Mouse (Mus musculus) layer of hippocampus, postnatal 10 days (tissue): ENCODE measurements around the gene Parp6. TPM values are rescaled to one million over a fixed set of nuclear protein-coding genes. Genes with fewer than 3 reads are reported as not detected.

ENCODE experiments used
- DNase-seq, 2 experiments: peaks; one replicate each; pipeline ENCODE4 v3.0.0; 2021; ENCODE audit warnings: low spot score in 2 of 2
- long read RNA-seq: library from polyadenylated mRNA; stranded (forward); transcript quantifications from one replicate; pipeline ENCODE4 v2.0.0, GENCODE M21; 2023
- total RNA-seq, 2 experiments: library from RNA; stranded (reverse); gene quantifications; 2 replicates each; pipeline ENCODE4 v1.2.3; 2021

Parp6 gene
- 100 to 1,000 TPM; 177 to 180 TPM for total RNA-seq
- long read RNA-seq, transcript Parp6-201 (24 exons, 2,709 nt): major isoform, 60 of 180 reads
- long read RNA-seq, transcript Parp6-202 (24 exons, 2,631 nt): minor isoform, 30 of 180 reads
- long read RNA-seq, partial matches to known transcripts: 18 of 180 reads
- long read RNA-seq, other reads (novel, unspliced or antisense): 72 of 180 reads

DNA sequence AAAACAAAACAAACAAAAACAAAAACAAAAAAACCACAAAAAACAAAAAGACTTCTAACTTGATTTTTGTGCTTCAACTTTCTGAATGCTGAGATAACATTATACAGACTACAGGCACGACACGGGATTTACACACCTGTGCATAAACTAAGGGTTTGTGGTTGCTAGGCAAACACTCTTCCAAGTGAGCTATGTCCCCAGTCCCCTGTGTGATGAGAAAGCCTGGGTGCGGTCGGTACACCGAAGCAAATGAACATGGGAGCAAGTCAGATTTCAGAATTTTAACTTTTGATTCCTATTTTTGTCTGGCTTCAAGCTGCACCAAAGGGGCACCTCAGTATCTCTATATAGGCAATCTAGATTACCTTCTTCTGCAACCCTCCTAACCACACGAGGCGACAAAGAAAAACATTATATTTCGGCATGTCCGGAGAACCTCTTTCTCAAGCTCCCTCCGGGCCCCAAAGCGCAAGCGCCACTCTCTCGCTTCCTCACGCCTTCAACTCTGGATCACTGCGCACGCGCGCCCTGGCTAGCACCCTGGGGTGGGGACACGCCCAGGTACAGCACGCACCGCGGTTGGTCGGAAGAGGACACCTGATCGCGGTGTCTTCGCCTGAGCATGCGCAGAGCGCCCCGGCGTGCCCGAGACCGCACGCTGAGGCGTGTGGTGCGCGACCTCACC, at the start of gene Parp6:
TSS of gene Parp6 (plus strand) at position 663 of the 685 bp plus-strand sequence.
- peak; percentile 99 to 100 for DNase-seq

DNA sequence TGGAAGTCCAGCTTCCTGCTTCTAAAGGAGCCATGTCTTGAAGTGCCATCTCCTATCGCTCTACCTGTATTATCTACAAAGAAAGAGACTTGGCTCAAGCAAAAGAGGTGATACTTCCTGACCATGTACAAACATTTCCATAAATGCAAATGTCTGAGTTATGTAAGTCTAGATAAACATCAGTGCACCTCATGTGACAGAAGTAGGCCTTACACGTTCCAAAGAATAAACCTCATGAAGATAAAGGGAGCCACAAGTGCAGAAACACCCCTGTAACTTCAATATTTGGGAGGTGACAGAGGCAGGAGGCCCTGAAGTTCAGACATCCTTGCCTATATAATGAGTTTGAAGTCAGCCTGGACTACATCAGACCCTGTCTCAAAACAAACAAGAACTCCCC, 45.2 kb upstream of the Parp6 start:
- DNase-seq: no peak

DNA sequence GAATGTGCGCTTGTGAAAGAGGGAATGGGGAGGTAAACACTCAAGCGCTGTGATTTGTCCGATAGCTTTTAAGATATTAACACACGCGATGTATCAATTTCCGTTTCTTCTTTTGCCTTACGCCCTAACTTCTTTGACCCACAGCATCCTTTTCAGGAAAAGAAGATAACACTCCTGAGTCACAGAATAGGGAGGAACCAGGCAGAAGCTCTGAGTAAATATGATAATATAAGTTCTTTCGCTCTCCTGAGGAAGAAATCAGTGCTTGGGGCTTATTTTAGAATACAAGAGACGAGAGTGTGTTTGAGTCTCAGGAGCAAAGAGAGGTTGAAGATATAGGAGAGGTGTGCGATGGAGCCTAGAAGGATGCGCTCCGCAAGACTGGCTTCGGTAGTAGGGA, 39.7 kb upstream of the Parp6 start:
- DNase-seq: no peak

DNA sequence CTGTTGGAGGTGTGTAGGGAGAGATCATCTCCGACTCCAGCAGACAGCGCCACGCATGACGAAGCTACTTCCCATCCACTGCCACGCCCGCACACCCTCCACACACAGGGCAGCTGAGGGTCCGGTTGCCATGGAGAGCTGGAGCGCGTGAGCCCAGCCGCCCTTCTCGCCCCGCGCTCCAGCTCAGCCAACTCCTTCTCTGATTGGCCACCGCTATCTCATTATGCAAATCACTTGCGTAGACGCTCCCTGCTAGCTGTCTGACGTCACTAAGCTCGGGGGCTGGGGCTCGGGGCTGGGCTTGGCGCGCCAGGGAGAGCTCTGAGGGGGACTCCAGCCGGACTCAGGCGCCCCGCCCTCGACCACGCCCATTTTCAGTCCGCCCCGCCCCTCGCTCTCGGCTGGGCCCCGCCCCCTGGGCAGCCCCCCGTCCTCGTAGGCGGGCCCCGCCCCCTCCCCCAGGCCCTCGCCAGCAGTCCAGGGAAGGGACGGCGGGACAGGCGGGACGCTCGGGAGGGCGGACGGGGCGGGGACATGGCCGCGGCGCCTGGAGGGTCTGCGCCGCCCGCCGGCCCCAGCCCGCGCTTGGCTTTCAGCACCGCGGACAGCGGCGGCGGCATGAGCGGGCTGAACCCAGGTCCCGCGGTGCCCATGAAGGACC, 39.1 kb upstream of the Parp6 start, which contains the start of gene Celf6:
TSS of gene Celf6 (plus strand) at position 74 of the 661 bp plus-strand sequence.
- peak; percentile 93 to 96 for DNase-seq

DNA sequence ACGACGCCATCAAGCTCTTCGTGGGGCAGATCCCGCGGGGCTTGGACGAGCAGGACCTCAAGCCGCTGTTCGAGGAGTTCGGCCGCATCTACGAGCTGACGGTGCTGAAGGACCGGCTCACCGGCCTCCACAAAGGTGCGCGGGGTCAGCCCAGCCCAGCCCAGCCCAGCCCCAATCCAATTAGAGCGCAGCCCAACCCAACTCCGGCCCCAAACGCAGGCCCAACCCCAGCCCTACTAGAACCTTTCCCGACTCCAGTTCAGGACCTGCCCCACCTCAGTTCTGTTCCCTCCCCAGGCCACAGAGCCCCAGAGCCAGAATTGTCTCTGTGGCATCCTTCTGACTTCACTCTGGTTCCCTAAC, 38.6 kb upstream of the Parp6 start:
- DNase-seq: no peak

DNA sequence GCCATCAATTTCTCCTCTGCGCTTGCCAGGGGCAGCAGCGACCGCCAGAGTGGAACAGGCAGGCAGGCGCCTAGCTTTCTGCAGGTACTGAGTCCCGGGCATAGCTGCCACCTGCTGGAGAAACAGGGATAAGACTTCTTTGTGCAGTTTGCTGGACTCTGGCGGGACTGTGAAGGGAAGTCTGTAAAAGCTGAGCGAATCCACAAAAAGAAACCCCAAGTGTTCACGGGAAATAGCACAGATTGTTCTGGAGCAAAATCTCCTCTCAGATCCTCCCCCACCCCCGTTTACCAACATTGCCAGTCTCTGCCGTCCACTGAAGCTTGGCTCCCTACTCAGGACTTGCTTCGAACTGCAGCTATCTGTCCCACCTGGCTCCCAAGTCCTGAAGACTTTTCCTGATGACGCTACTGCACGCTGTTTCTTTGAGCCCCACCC, 32.2 kb upstream of the Parp6 start:
- DNase-seq: peak; percentile 78 to 86

DNA sequence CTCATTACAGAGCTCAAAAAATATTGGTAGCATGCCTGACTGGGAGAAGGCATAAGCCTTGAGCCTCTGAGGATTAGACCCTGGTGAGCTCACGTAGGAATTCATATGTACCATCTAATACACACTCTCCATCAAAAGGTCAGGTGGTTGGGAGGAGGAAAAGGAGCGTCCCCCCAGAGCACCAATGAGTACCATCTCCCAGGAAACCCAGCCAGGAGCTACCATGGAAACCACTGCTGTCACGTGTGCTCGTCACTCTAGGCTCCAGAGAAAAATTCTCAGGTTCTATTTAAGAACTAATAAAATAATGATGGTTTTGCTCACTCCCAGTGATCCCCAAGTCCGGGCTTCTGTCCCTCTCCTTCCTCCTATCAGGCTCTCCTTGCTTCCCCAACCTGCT, 28.8 kb upstream of the Parp6 start:
- DNase-seq: peak; percentile 35 to 53

DNA sequence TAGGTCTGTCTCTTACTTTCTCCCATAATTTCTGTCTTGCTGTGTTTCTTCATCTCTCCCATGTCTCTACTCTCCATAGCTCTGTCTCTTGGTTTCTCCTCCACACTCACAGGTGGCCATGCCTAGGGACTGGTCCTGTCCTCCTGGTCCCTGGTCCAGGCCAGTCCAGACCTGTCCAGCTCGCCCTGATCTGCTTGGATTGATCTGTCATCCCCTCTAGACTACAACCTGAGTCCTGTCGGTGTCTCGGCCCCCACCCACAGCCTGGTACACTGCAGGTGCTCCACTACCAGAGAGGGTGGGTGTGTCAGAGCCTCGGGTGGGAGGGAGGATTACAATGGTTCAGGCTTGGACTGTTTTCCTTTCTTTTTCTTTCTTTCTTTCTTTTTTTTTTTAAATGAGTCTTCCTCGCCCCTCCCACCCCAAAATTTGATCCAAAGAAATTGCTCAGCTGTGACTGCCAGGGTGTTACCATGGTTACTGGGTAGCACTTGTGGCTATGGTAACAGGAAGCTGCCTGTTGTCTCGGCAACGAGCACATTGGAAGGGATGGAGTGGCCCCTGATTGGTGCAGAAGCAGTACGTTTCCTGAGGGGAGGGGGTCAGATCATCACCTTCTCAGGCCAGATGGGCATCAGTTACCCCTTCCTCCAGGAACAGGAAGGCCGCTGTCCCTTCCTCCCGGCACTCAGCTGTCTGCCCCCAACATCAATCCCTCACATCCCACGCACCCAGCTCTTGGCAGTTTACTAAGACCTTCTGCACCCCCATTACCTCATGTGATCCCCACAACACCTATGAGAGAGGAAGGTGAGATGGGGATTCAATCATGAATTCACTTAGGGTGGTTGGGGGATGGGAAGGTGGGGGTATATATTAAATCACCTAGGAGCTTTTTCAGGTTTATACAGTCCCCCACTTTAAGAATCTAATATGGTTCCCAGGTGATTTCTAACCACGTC, 28.1 kb upstream of the Parp6 start:
- peak; percentile 56 to 66 for DNase-seq

DNA sequence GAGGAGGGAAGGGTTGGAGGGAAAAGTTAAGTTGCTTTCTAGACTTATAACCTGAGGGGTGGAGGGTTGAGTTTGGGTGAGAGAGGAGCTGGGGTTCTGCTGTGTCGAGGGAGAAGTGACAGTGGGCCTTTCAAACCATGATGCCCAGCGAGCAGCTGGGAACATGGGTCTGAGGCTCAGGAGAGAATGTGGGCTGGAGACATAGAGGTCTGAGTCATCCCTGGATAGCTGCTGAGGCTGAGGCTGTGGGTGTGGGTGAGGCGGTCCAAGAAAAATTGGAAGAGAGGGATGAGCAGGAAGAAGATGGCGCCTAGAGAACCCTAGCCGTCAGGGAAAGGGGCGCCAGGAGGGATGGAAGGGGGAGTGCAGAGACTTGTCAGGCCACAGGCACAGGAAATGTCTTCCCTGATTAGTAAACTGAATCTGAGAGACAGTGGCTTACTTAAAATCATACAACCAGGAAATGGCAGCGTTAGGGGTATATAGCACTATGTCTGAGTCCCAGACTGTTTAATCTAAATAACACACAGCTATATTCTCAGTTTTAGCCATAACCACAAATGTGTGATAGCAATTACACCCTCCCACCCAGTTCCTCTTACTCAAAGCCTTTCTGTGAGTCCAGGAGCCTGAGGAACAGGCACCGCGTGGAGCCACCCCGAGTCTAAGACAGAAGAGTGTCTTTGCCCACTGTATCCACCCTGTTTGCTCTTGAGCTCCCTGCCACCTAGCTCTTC, 27.2 kb upstream of the Parp6 start:
- DNase-seq: no peak

DNA sequence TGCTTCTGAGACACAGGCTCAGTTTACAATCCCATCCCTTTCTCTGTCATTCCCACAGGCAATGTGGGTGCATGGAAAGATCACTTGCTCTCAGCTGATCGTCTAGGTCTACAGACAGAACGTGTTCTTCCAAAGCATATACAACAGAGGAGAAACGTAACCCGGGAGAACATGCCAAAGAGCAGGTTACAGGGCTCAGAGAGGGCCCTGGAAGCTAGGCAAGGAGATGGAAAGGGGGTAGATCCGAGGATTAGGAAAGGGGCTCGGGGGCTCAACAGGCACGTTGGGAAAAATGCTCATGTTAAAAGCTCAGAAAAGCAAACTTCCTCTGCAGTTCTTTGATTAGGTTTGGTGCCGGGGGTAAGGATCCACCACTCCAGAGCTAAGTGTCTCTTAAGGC, 15.4 kb upstream of the Parp6 start:
- DNase-seq: no peak

DNA sequence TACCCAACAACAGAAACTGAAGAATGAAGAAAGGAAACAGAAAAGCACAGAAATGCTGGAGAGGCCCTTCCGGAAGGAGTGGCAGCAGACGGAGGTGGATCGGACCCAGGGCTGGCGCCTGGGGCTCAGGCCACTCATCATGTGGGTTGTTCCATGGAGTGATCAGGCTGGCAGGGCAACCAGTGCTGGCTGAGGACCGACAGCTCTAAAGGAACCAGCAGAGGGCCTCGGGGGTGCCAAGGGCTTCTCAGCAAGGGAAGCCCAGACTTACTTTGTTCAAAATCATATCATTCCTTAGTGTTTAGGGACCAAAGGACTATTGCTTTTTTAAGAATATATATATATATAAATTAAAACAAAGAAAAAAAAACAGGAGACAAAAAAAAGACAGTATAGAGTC, 11.1 kb upstream of the Parp6 start:
- DNase-seq: no peak

DNA sequence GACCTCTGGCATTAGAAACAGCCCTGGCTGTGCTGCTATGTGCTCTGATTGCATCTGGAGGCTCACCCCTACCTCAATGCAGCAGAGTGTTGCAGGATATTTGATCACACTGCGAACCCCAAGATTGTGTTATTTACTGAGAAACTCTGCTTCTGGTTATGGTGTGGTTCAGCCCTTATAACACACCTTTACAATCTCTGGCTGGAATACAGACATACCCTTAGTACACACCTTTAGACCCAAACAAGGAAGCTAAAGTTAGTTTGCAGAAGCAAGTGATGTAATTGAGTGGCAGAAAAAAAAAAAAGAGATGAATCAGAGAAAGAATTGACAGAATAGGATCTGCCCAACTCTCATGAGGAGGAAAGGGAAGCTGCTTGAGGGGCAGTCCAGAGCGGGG, 6.1 kb upstream of the Parp6 start:
- no peak for DNase-seq

DNA sequence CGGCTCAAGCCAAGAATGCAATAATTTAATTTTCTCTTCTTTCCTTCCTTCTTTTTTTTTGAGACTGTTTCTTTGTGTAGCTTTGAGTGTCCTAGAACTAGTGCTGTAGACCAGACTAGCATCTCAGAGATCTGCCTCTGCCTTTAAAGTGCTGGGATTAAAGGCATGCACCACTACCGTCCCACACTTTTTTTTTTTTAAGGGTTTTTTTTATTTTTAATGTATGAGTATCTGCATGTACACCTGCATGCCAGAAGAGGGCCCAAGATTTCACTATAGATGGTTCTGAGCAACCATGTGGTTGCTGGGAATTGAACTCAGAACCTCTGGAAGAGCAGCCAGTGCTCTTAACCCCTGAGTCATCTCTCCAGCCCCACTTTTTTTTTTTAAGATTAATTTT, 1.3 kb upstream of the Parp6 start:
- no peak for DNase-seq

DNA sequence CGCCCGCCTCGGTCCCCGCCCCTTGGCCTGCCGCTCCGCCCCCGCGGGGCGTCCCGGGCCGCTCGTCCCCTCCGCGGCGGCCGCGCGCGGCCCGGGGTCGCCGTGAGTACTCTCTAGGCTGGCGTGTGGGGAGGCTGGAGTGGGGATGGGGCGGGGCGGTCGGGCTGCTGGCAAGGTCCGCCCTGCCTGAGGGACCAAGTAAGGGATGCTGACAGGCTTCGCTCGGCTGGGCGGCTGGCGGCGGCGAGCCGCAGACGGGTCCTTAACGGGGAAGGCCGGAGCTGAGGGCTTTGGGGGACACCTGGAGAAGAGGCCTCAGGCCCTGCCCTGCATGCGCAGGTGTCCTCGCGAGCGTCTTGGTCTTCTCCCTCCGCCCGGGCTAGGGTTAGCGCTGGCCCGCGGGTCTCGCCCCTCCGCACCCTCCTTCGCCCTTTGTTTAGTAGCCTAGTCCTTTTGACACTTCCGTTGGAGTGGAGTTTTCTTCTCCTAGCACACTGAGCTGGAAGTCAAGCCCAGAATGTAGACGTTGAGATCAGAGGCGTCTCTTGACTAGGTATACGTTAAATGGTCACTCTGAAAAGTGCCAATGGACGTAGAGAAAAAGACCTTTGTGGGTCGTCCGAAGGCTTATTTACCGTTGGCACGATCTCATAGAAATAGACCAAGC, 356 bp downstream of the Parp6 start:
- DNase-seq: no peak

DNA sequence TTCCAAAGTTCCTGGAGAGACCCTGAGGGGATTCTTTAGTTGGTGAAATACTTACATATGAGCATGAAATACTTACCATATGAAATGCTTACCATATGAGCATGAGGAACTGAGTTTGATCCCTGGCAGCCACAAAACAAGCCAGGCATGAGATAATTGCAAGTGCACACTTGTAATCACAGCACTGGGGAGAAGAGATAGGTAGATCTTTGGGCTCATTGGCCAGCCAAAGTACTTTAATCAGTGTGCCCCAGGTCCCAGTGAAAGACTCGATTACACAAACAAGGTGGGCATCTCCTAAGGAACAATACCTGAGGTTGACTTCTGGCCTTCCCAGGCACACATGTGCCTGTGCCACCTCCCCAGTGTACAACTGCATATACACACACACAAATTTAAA, 21.3 kb downstream of the Parp6 start:
- DNase-seq: no peak

DNA sequence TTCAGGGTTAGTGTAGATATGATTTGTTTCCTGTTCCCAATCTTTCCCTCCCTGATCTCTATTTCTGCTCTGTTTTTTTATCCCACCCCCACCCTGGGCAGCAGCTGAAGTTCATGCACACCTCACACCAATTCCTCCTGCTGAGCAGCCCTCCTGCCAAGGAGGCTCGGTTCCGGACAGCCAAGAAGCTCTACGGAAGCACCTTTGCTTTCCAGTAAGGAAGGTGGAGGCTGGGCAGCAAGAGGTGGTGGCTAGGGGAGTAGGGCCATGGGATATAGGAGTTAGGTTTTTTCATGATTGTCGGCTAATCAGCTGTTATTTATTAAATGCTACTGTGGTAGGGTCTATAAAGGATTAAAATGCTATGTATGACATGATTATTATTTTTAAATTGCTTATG, 22.9 kb downstream of the Parp6 start:
- DNase-seq: no peak

DNA sequence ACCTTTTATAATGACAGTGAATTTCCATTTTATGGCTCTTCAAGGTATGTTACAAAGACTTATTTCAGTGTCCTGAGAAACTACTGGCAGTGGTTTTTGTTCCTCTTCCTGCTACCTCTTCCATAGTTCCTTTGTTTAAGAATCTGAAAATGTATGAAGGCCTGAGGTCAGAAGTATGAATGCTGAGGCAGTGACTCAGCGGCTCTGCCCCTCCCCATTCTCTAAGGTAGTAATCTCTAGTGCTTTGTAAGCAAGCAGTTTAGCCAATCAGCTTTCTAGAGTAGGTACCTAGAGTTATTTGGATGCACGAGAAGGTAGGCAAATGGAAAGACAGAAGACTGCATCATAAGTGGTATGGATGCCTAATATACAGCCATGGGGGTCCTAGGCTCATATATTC, 24.2 kb downstream of the Parp6 start:
- DNase-seq: no peak

DNA sequence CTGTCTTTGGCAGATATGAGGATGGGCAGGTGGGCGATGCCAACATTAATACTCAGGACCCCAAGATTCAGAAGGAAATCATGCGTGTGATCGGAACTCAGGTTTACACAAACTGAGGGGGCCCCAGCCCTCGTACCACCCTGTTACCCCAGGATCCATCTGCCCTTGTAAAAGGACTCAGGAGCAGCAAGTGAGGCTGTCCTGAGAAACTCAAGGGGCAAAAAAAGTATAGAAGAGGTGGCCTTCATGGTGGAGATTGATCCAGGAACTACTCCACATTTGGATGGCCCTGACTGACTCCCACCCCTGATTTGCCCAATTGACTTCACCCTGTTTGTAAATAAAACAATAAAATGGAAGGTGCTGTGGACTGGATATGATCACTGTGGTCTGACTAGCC, 32.8 kb downstream of the Parp6 start:
- no peak for DNase-seq

DNA sequence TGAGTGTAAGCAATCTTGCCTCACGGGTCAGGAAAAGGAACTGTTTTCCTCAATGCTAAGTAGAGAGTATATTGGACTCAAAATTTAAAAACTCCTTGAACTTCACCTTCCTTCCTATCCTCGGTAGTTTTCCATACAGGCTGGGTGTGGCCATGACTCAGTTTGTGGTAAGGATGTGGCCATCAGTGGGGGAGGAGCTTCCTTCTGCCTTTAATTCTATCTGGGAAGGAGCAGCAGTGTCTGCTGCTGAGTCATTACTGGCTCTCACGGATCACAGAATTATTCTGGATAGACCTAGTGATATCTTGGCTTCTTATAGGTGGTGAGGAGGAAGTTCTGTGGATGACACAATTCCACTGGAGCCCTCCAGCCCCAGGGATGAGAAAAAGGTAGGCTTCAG, 36.3 kb downstream of the Parp6 start:
- no peak for DNase-seq

DNA sequence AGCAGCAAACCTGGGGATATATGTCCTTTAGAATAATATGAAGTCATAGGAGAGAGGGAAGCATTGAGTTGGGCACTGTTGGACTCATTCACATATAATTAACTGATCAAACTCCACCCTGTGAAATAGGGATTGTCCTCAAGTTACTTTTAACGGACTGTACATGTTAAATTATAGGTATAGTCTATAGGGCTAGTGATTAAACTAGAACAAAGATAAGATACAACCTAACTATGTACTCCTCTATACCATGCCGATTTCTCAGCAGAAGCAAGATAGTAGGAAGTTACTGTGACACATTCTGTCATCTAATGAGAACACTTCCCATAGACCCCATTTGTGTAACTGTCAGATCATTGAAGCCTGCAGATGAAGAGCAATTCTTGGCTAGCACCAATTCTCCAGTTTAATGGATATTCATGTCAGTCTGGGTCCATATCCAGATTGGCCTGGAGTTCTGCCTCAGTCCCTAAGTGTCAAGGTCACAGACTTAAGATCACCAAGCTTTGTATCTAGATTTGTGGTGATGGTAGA, 37.4 kb downstream of the Parp6 start:
- no peak for DNase-seq
